In the genomic region with DNA sequence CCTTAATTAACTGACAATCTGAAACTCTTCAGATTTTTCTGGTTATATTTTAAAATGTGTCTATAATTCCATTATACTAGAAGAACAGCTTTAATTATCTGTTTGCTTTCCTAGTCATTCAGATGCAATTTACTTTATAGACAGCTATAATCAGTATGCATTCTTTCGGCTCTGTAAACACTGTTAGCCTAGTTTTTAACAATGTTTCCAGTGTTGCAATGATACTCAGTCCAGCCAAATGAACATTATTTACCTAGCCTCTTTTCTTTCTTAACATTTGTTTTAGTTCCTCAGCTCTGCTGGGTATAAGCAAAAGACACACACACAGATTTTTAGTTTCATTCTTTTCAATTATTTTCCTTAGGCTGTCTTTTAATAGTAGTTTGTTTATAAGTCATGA, we compare ENCODE assay signal across 29 mouse cellular contexts. TPM values are rescaled to one million over a fixed set of nuclear protein-coding genes. Genes with fewer than 3 reads are reported as not detected.
DNase-seq lines count a peak whose midpoint lies in the region; ATAC-seq and TF ChIP-seq lines count a peak whose summit lies in the region.
"Had no signal": no experiment of that assay in that cellular context is flagged by ENCODE, and none has a peak within 500 bp of the region (broad histone marks: within the 10 kb centered on the region; RNA-seq: fewer than 3 reads in every experiment).

No protein-coding gene starts in this region.

- no peak overlapping the region for H3K27ac ChIP-seq in liver, adult 2 months (replicated peaks; ENCODE audit: insufficient read depth, low read depth, low read length)
- H3K27ac ChIP-seq in liver, embryonic 11.5 days (ENCODE audit: low read depth, low read length) = no peak overlapping the region
- H3K27ac ChIP-seq in bone marrow macrophage, adult 2 months (ENCODE audit: insufficient read depth, low read depth, low read length) = peak overlapping the region; percentile 98
- H3K27ac ChIP-seq in macrophage = peak overlapping the region; percentile 84
- H3K27ac ChIP-seq: embryonic facial prominence, embryonic 10.5 days; embryonic facial prominence, embryonic 13.5 days; forebrain, embryonic 12.5 days; heart, adult 2 months; heart, embryonic 10.5 days; heart, embryonic 13.5 days; hindbrain, embryonic 14.5 days; hindbrain, postnatal 0 days had no signal

- 18% methylated on average over 1 of the region's 1 CpGs for WGBS in liver, adult 2 months
- WGBS in liver, embryonic 11.5 days = 95% methylated on average over 1 of the region's 1 CpGs
- WGBS in macrophage (ENCODE audit: missing documents) = 93% methylated on average over 1 of the region's 1 CpGs

- H3K9me3 ChIP-seq in liver, embryonic 11.5 days (ENCODE audit: control insufficient read depth, low read length) = no peaks in the 10 kb centered on the region
- H3K9me3 ChIP-seq: embryonic facial prominence, embryonic 10.5 days; embryonic facial prominence, embryonic 13.5 days; forebrain, embryonic 12.5 days; heart, embryonic 10.5 days; heart, embryonic 13.5 days had no signal

- no peak for TF ChIP-seq CTCF in liver, adult 2 months (IDR thresholded peaks at IDR 0.05; ENCODE audit: low read depth, low read length)
- TF ChIP-seq CTCF in bone marrow macrophage, adult 2 months (IDR thresholded peaks at IDR 0.05; ENCODE audit: low read depth, low read length) = no peak

- H3K27me3 ChIP-seq in liver, adult 2 months (ENCODE audit: control insufficient read depth, insufficient read depth, low read length) = no peaks in the 10 kb centered on the region
- H3K27me3 ChIP-seq in liver, embryonic 11.5 days (replicated peaks; ENCODE audit: control insufficient read depth, insufficient read depth, low read length) = no peaks in the 10 kb centered on the region
- H3K27me3 ChIP-seq: CH12.LX; embryonic facial prominence, embryonic 13.5 days; forebrain, embryonic 12.5 days; heart, embryonic 13.5 days had no signal

- peak; percentile 85 for DNase-seq in liver, adult 2 months (ENCODE audit: extremely low read depth, low read depth, low spot score)
- DNase-seq in liver, embryonic 11.5 days (ENCODE audit: low spot score) = no peak
- peak; percentile 36 for DNase-seq in Muller cell, postnatal 12 days (ENCODE audit: inconsistent ontology term)
- no peak for DNase-seq in kidney, postnatal 14 days
- DNase-seq in right cerebral cortex, postnatal 14 days = no peak
- DNase-seq: adrenal gland, adult 8-10 months; adrenal gland, postnatal 25 days; B cell, adult 2 months; cerebellum, adult 18-20 months; cerebellum, adult 9-11 months; cerebellum, postnatal 25 days; embryo, embryonic 11 days; forebrain, postnatal 0 days; gastrocnemius, postnatal 25 days; heart, adult 2 months; heart, postnatal 14 days; heart, postnatal 4 days had no signal

- no peak overlapping the region for H3K4me3 ChIP-seq in liver, adult 2 months (ENCODE audit: insufficient read depth, low read depth, low read length)
- H3K4me3 ChIP-seq in liver, embryonic 11.5 days (ENCODE audit: low read depth, low read length) = no peak overlapping the region
- no peak overlapping the region for H3K4me3 ChIP-seq in bone marrow macrophage, adult 2 months (ENCODE audit: insufficient read depth, low read length)
- no peak overlapping the region for H3K4me3 ChIP-seq in macrophage (ENCODE audit: inconsistent target)
- H3K4me3 ChIP-seq: embryonic facial prominence, embryonic 10.5 days; embryonic facial prominence, embryonic 13.5 days; erythroblast, embryonic 14.5 days; forebrain, embryonic 12.5 days; heart, adult 2 months; heart, embryonic 10.5 days; heart, embryonic 13.5 days had no signal

- H3K36me3 ChIP-seq in liver, adult 2 months (ENCODE audit: control insufficient read depth, insufficient read depth, low read length) = no peaks in the 10 kb centered on the region
- H3K36me3 ChIP-seq in liver, embryonic 11.5 days (ENCODE audit: control insufficient read depth, insufficient read depth, low read length) = no peaks in the 10 kb centered on the region
- no peaks in the 10 kb centered on the region for H3K36me3 ChIP-seq in macrophage (ENCODE audit: inconsistent target)
- H3K36me3 ChIP-seq: embryonic facial prominence, embryonic 10.5 days; embryonic facial prominence, embryonic 13.5 days; forebrain, embryonic 12.5 days; heart, embryonic 10.5 days; heart, embryonic 13.5 days had no signal

- peaks cover 3% of the 10 kb centered on the region; the same call in 1 of the 2 replicates for H3K79me2 ChIP-seq in liver, adult 2 months (ENCODE audit: control insufficient read depth, insufficient read depth, low read length)
- H3K79me2 ChIP-seq in macrophage (ENCODE audit: inconsistent target) = peaks cover 82% of the 10 kb centered on the region

- no peak for TF ChIP-seq POLR2A in liver, adult 2 months (IDR thresholded peaks at IDR 0.05; ENCODE audit: extremely low read depth, insufficient read depth, low read length)
- TF ChIP-seq POLR2A in bone marrow macrophage, adult 2 months (IDR thresholded peaks at IDR 0.05; ENCODE audit: borderline replicate concordance, low read depth, low read length) = no peak

- H3K9ac ChIP-seq in liver, adult 2 months (ENCODE audit: low read depth, low read length) = no peak overlapping the region
- no peak overlapping the region for H3K9ac ChIP-seq in liver, embryonic 11.5 days (ENCODE audit: low read depth, low read length)
- H3K9ac ChIP-seq: embryonic facial prominence, embryonic 13.5 days; forebrain, embryonic 12.5 days; forebrain, postnatal 0 days; heart, embryonic 13.5 days; hindbrain, embryonic 14.5 days had no signal

- H3K4me2 ChIP-seq in liver, embryonic 11.5 days = no peak overlapping the region
- H3K4me2 ChIP-seq: embryonic facial prominence, embryonic 13.5 days; forebrain, embryonic 12.5 days; heart, embryonic 13.5 days; hindbrain, embryonic 14.5 days had no signal

- no peak for ATAC-seq in liver, embryonic 11.5 days (replicated peaks; ENCODE audit: low FRiP score)
- ATAC-seq: forebrain, postnatal 0 days; hindbrain, postnatal 0 days; inflammation-experienced regulatory T-cells, adult 6 months had no signal

- peaks cover 10% of the 10 kb centered on the region for H3K4me1 ChIP-seq in liver, adult 2 months (ENCODE audit: control insufficient read depth, insufficient read depth, low read length)
- peaks cover 10% of the 10 kb centered on the region; the same call in 1 of the 2 replicates for H3K4me1 ChIP-seq in liver, embryonic 11.5 days (replicated peaks; ENCODE audit: control insufficient read depth, insufficient read depth, low read length)
- peaks cover 62% of the 10 kb centered on the region for H3K4me1 ChIP-seq in bone marrow macrophage, adult 2 months (ENCODE audit: control insufficient read depth, insufficient read depth, low read length)
- H3K4me1 ChIP-seq: embryonic facial prominence, embryonic 10.5 days; forebrain, embryonic 12.5 days; heart, embryonic 10.5 days had no signal

RNA-seq across cellular contexts. Expression of gene Fam69a, which starts 38.0 kb away (rescaled TPM):
- total RNA-seq in liver, adult 2 months (2014; rRNA removed) = 3.9 and 5.3 TPM in 2 replicates
- 0.97 and 1.4 TPM in 2 replicates for polyA plus RNA-seq in liver, adult 2 months (2012; rRNA removed)
- 19.5 and 20.6 TPM in 2 replicates for polyA plus RNA-seq in liver, embryonic 11.5 days (2014; fragmentation: Nextera tagmentation; extraction: Ambion mirVana)
- polyA plus RNA-seq in bone marrow macrophage, adult 2 months (2012; ENCODE audit: insufficient read depth, insufficient read length, missing spikeins) = 73.2 and 80.4 TPM in 2 replicates
- total RNA-seq in macrophage (2018; cell fraction: chromatin; rRNA removed) = 10 to 100 TPM in 9 of 26 experiments, 1 to 10 TPM in 17; 2.1 to 13.4 (median 8.8) TPM
- 10 to 100 TPM in 25 of 26 experiments, 1 to 10 TPM in 1; 9.2 to 20.7 (median 15.0) TPM for total RNA-seq in macrophage (2018; cell fraction: cytosol; rRNA removed)
- 10 to 100 TPM in 25 of 26 experiments, 1 to 10 TPM in 1; 9.0 to 28.6 (median 15.9) TPM for total RNA-seq in macrophage (2018; cell fraction: nucleus; rRNA removed)
- polyA plus RNA-seq in macrophage (2018) = 9.4 to 24.9 TPM (median 18.7 TPM) in 3 replicates

RNA-seq across cellular contexts. Expression of gene Rpl5, which starts 48.6 kb away (rescaled TPM):
- 103 and 148 TPM in 2 replicates for total RNA-seq in liver, adult 2 months (2014; rRNA removed)
- 5.9 and 12.7 TPM in 2 replicates for polyA plus RNA-seq in liver, adult 2 months (2012; rRNA removed)
- 102 and 105 TPM in 2 replicates for polyA plus RNA-seq in liver, embryonic 11.5 days (2014; fragmentation: Nextera tagmentation; extraction: Ambion mirVana)
- 54.3 and 57.8 TPM in 2 replicates for polyA plus RNA-seq in bone marrow macrophage, adult 2 months (2012; ENCODE audit: insufficient read depth, insufficient read length, missing spikeins)
- total RNA-seq in macrophage (2018; cell fraction: chromatin; rRNA removed) = 100 to 1,000 TPM in 22 of 26 experiments, 10 to 100 TPM in 4; 61.3 to 252 (median 196) TPM
- 100 to 1,000 TPM in 6 of 26 experiments, 10 to 100 TPM in 20; 40.6 to 144 (median 77.4) TPM for total RNA-seq in macrophage (2018; cell fraction: cytosol; rRNA removed)
- total RNA-seq in macrophage (2018; cell fraction: nucleus; rRNA removed) = 100 to 1,000 TPM in 20 of 26 experiments, 10 to 100 TPM in 6; 55.5 to 262 (median 129) TPM
- polyA plus RNA-seq in macrophage (2018) = 176 to 189 TPM (median 181 TPM) in 3 replicates

Comparison
In these comparisons a context has a peak if more than half of its experiments do, and no peak if none do; other contexts are left out.
1. DNase-seq: peak in liver, adult 2 months (single experiment) and Muller cell, postnatal 12 days (single experiment); none in liver, embryonic 11.5 days (single experiment), kidney, postnatal 14 days (single experiment) and right cerebral cortex, postnatal 14 days (single experiment).
2. H3K27ac ChIP-seq: peak in bone marrow macrophage, adult 2 months (single experiment) and macrophage (single experiment); none in liver, adult 2 months (single experiment) and liver, embryonic 11.5 days (single experiment).